Mouse (Mus musculus) embryonic facial prominence, embryonic 15.5 days (tissue): ENCODE measurements around the gene Bzw1. TPM values are rescaled to one million over a fixed set of nuclear protein-coding genes. Genes with fewer than 3 reads are reported as not detected.
A peak's percentile ranks its signal among the peaks of the same experiment; 100 is the strongest.

Source experiments
- ATAC-seq: fragments of 200-750 bp; cut with Nextera tagmentation; 2 replicates; pipeline ENCODE4 v1.8.0; 2017; ENCODE audit warnings: low read depth, moderate TSS enrichment; ENCODE audit not compliant: insufficient number of reproducible peaks, low FRiP score, low TSS enrichment
- H3K27ac ChIP-seq: fragments of 300-500 bp; sonication (generic); replicated peaks from 2 replicates; pipeline ENCODE4 v1.5.1; 2015; ENCODE audit warnings: mild to moderate bottlenecking, inconsistent platforms
- H3K27me3 ChIP-seq: fragments of 300-500 bp; sonication (generic); 2 replicates; pipeline ENCODE4 v1.6.1; 2015; ENCODE audit warnings: inconsistent platforms
- H3K36me3 ChIP-seq: fragments of 300-500 bp; sonication (generic); 2 replicates; pipeline ENCODE4 v1.6.1; 2015; ENCODE audit warnings: mild to moderate bottlenecking, inconsistent platforms
- H3K4me1 ChIP-seq: fragments of 300-500 bp; sonication (generic); 2 replicates; pipeline ENCODE4 v1.6.1; 2015; ENCODE audit warnings: inconsistent platforms
- H3K4me2 ChIP-seq: fragments of 300-500 bp; sonication (generic); replicated peaks from 2 replicates; pipeline ENCODE4 v1.6.1; 2015; ENCODE audit warnings: mild to moderate bottlenecking, inconsistent platforms
- H3K4me3 ChIP-seq: fragments of 300-500 bp; sonication (generic); replicated peaks from 2 replicates; pipeline ENCODE4 v1.5.1; 2015; ENCODE audit warnings: mild to moderate bottlenecking, inconsistent platforms
- H3K9ac ChIP-seq: fragments of 300-500 bp; sonication (generic); 2 replicates; pipeline ENCODE4 v1.6.1; 2015; ENCODE audit warnings: inconsistent platforms
- H3K9me3 ChIP-seq: fragments of 300-500 bp; sonication (generic); replicated peaks from 2 replicates; pipeline ENCODE4 v1.6.1; 2016; ENCODE audit warnings: inconsistent platforms
- WGBS: fragments of 180-500 bp; shearing (Covaris S2); methylation state at CpG from one replicate; pipeline ENCODE4 v1.1.7; 2015; 5-methylcytosine and 5-hydroxymethylcytosine counted together
- polyA plus RNA-seq: library from polyadenylated mRNA; unstranded; fragments of >200 nt; fragmentation: Nextera tagmentation; extraction: Ambion mirVana; gene quantifications from 2 replicates; pipeline ENCODE4 v1.2.1, GENCODE M21; 2015

The Bzw1 gene
- polyA plus RNA-seq, 1 experiment from 2014 or later = 297 TPM

- Histone ChIP-seq H3K9ac (peak overlapping the region; percentile 100), H3K4me1 (peaks cover 12% of the 10 kb centered on the region), H3K36me3 (peaks cover 27% of the 10 kb centered on the region), H3K9me3 (no peaks in the 10 kb centered on the region), H3K27me3 (no peaks in the 10 kb centered on the region), H3K27ac (peak overlapping the region; percentile 99), H3K4me2 (peak overlapping the region; percentile 65), H3K4me3 (peak overlapping the region; percentile 91)
- ATAC-seq = no peak
- 4% methylated on average over 13 of the region's 13 CpGs for WGBS
These were observed 30.2 kb downstream of the Bzw1 start for GRCm38 (mm10) chr1:58422879-58423278.

DNA sequence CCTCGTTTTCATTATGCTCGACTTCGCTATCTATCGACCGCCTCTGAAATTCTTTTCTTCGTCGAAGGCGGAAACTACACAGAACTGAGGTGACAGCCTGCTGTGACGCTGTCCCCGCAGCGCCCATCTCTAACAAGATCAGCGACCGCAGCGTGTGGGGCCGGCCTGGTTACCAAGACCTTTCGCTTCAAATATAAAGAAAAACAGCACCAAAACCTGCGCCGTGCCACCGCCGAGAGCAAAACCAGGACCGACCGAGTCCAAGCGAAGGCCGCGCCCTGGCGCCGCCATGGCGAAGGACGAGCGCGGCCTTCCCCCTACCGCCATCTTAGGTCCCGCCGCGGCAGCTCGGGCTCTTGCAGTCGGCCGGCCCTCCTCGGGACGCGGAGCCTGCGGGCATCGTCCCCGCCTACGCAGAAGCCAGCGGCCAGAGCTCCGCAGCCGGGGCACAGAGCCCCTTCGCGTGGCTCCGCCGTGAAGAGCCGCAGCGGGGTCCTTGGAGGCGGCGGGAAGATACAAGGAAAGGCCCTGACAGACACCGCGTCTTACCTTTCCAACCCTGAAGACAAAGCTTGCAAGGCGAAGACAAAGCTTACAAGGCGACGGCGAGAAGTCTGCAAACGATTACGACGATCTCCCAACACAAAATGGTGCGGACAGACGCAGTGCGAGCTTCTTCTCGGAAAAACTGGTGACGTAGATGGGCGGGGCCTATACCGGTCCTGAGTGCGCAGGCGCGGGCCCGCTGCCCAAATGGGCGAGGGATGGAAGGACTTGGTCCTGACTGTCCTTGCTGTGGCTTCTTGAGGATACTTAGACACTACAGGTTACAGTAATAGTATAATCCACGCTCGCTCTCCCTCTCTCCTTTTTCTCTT lies 30.9 kb downstream of the Bzw1 start, which contains the start of gene Clk1:
Clk1 (minus strand) TSS at position 696 of the 878 bp plus-strand sequence.
- peak within 1 kb of the TSS; percentile 99 for H3K27ac ChIP-seq
- no peaks in the 10 kb centered on the region for H3K9me3 ChIP-seq
- peak within 1 kb of the TSS; percentile 91 for H3K4me3 ChIP-seq
- H3K36me3 ChIP-seq = peaks cover 19% of the 10 kb centered on the region
- under 1% methylated on average over 79 of the region's 79 CpGs for WGBS
- peak within 1 kb of the TSS; percentile 65 for H3K4me2 ChIP-seq
- H3K27me3 ChIP-seq = no peaks in the 10 kb centered on the region
- peak within 1 kb of the TSS; percentile 100 for H3K9ac ChIP-seq
- ATAC-seq = peak; percentile 96
- H3K4me1 ChIP-seq = peaks cover 12% of the 10 kb centered on the region

GRCm38 (mm10) chr1:58424551-58424950 lies 31.9 kb downstream of the Bzw1 start:
- Histone ChIP-seq H3K9ac (no peak overlapping the region), H3K4me3 (no peak overlapping the region), H3K4me1 (peaks cover 12% of the 10 kb centered on the region), H3K4me2 (no peak overlapping the region), H3K36me3 (peaks cover 11% of the 10 kb centered on the region), H3K9me3 (no peaks in the 10 kb centered on the region), H3K27me3 (no peaks in the 10 kb centered on the region), H3K27ac (no peak overlapping the region)
- 87% methylated on average over 3 of the region's 3 CpGs for WGBS
- no peak for ATAC-seq

- Histone ChIP-seq H3K27ac (peak overlapping the region; percentile 97), H3K9me3 (no peaks in the 10 kb centered on the region), H3K4me1 (peaks cover 20% of the 10 kb centered on the region), H3K36me3 (peaks cover 36% of the 10 kb centered on the region), H3K4me3 (peak overlapping the region; percentile 70), H3K9ac (peak overlapping the region; percentile 79), H3K27me3 (no peaks in the 10 kb centered on the region), H3K4me2 (peak overlapping the region; percentile 69)
- WGBS = 8% methylated on average over 10 of the region's 10 CpGs
- no peak for ATAC-seq
These were observed 52.0 kb downstream of the Bzw1 start for GRCm38 (mm10) chr1:58444691-58445090.

GRCm38 (mm10) chr1:58445143-58445722 lies 52.5 kb downstream of the Bzw1 start, which contains the start of the genes Nif3l1 and Ppil3:
Gene Nif3l1 (plus strand): TSS chr1:58445151.
Gene Ppil3 (minus strand): TSS chr1:58445486.
- H3K4me3 ChIP-seq = peak within 1 kb of the TSS; percentile 70
- ATAC-seq = peak; percentile 94
- H3K9me3 ChIP-seq = no peaks in the 10 kb centered on the region
- H3K4me1 ChIP-seq = peaks cover 20% of the 10 kb centered on the region
- no peaks in the 10 kb centered on the region for H3K27me3 ChIP-seq
- WGBS = under 1% methylated on average over 33 of the region's 33 CpGs
- peak within 1 kb of the TSS; percentile 69 for H3K4me2 ChIP-seq
- peak within 1 kb of the TSS; percentile 97 for H3K27ac ChIP-seq
- H3K36me3 ChIP-seq = peaks cover 34% of the 10 kb centered on the region
- H3K9ac ChIP-seq = peak within 1 kb of the TSS; percentile 79

DNA sequence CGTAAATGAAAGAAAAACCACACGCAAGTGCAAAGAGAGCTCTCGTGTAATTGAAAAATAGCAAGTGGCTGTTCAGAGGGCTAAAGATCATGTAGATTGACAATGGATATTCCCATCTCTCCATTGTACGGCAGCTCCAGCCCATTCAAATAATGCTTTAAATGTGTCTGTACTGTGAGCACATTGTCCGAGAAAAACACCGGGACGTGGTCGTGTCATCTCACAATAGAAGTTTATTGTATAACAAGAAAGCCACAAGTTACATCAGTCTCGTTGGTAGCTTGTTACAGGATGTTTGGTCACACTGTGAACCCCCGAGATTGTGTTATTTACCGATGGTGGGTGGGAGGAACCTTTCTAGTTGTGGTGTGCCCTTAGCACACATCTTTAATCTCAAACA lies 53.2 kb downstream of the Bzw1 start:
- peak overlapping the region; percentile 70 for H3K4me3 ChIP-seq
- H3K4me1 ChIP-seq = peaks cover 20% of the 10 kb centered on the region
- peak overlapping the region; percentile 69 for H3K4me2 ChIP-seq
- H3K9ac ChIP-seq = peak overlapping the region; percentile 79
- peaks cover 35% of the 10 kb centered on the region for H3K36me3 ChIP-seq
- no peaks in the 10 kb centered on the region for H3K27me3 ChIP-seq
- no peaks in the 10 kb centered on the region for H3K9me3 ChIP-seq
- 5% methylated on average over 11 of the region's 11 CpGs for WGBS
- ATAC-seq = no peak
- peak overlapping the region; percentile 97 for H3K27ac ChIP-seq

DNA sequence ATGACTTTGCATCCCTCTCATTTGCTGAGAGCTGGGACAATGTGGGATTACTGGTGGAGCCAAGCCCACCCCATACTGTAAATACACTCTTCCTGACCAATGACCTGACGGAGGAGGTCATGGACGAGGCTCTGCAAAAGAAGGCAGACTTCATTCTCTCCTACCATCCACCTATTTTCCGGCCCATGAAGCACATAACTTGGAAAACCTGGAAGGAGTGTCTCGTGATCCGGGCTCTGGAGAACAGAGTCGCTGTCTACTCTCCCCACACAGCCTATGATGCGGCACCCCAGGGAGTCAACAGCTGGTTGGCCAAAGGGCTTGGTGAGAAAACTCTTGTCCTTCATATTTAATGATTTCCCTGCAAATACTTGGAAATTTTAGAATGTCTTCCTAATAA lies 55.1 kb downstream of the Bzw1 start:
- Histone ChIP-seq H3K9me3 (no peaks in the 10 kb centered on the region), H3K27me3 (no peaks in the 10 kb centered on the region), H3K4me1 (peaks cover 20% of the 10 kb centered on the region), H3K9ac (no peak overlapping the region), H3K36me3 (peaks cover 36% of the 10 kb centered on the region), H3K4me3 (no peak overlapping the region), H3K27ac (no peak overlapping the region), H3K4me2 (no peak overlapping the region)
- 95% methylated on average over 7 of the region's 7 CpGs for WGBS
- ATAC-seq = no peak

GRCm38 (mm10) chr1:58448396-58448795 lies 55.7 kb downstream of the Bzw1 start:
- Histone ChIP-seq H3K4me1 (peaks cover 20% of the 10 kb centered on the region), H3K27ac (no peak overlapping the region), H3K4me2 (no peak overlapping the region), H3K4me3 (no peak overlapping the region), H3K36me3 (peaks cover 43% of the 10 kb centered on the region), H3K9me3 (no peaks in the 10 kb centered on the region), H3K27me3 (no peaks in the 10 kb centered on the region), H3K9ac (no peak overlapping the region)
- WGBS = 86% methylated on average over 7 of the region's 7 CpGs
- ATAC-seq = no peak

GRCm38 (mm10) chr1:58454316-58454715 lies 61.6 kb downstream of the Bzw1 start:
- no peak for ATAC-seq
- Histone ChIP-seq H3K4me1 (no peaks in the 10 kb centered on the region), H3K9ac (no peak overlapping the region), H3K27ac (no peak overlapping the region), H3K27me3 (no peaks in the 10 kb centered on the region), H3K36me3 (peaks cover 88% of the 10 kb centered on the region), H3K9me3 (no peaks in the 10 kb centered on the region), H3K4me3 (no peak overlapping the region), H3K4me2 (no peak overlapping the region)
- WGBS = 89% methylated on average over 6 of the region's 6 CpGs
